Mouse (Mus musculus) 3T3-L1 (cell line): Measurements from ENCODE around the gene Cyp3a41a.
"Not testable (repeated sequence)": the region's sequence is repeated elsewhere in the genome, so short reads cannot be mapped to it uniquely, and the experiment has no call there.

Experiments used
- DNase-seq: peaks from one replicate; pipeline ENCODE4 v3.0.0-alpha.2; 2015; ENCODE audit warnings: low read depth, low spot score

The Cyp3a41a gene

DNA sequence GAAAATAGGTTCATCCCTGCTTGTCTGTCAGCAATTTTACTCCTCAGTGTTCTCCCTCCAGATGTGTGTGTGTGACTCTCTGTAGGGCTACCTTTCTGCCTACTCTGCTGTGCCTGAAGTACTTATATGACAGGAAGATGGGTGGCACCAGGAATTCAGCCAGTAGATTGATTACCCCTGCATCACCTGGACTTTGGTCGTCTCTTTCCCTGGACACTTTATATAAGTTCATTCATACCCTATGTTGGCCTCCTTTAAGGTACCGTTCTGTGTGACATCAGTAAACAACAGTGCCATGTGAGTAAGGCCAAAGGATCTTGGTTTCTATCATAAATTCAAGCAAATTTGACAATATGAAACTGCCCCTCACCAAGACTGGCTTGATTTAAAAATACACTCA, at the start of gene Cyp3a41a:
Cyp3a41a (minus strand) TSS at position 101 of the 400 bp plus-strand sequence.
- not testable (repeated sequence) for DNase-seq

DNA sequence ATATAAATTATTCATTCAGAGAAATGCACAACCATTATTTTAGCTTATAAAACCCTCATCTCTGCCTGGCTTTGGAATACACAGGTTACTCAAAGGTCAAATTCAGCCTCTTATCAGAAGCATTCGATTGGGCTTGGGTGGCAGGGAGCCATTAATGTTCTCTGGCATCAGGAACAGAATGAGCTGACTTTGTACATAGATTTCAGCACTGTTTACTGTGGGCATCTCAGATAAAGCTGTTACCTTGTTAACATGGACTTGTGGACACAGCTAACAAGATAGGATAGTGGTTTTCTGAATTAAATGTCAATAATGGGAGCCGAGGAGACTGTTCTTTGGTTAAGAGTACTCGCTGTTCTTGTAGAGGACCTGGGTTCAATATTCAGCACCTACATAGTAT, 17.6 kb upstream of the Cyp3a41a start:
- DNase-seq: not testable (repeated sequence)

DNA sequence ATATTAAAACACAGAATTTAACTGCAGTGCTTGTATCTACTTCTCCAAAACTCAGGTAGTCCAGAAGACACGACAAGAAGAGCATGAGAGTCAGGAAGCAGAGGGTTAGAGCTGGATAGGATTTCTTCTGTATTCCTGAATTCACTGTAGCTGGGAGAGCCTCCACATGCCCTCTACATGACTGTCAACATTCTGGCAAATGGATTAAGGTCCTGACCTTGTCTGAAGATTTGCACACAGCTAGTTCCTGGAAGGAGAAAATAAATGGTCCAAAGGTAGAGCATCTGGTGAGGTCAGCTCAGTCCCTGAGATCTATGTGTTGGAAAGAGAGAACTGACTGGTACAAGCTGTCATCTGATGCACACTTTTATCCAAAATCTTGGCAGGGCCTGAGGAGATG, 5.6 kb downstream of the Cyp3a41a start:
- DNase-seq: not testable (repeated sequence)

DNA sequence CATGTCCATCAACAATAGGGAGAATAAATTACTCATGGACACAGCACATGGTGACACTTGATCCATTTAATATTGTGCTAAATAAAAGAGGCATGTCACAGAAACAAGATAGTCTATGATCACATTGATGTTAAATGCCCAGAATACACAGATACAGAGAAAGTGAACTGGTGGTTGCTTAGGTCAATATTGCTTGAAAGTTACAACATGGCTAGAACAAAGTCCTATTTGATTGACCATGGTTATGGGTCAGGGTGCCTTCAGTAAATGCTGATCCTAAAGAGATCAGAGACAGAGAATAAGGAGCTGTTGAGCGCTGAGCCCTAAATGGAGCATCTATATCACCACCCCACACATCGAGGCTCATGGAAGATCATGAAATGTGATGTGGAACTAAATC, 12.6 kb downstream of the Cyp3a41a start:
- not testable (repeated sequence) for DNase-seq

DNA sequence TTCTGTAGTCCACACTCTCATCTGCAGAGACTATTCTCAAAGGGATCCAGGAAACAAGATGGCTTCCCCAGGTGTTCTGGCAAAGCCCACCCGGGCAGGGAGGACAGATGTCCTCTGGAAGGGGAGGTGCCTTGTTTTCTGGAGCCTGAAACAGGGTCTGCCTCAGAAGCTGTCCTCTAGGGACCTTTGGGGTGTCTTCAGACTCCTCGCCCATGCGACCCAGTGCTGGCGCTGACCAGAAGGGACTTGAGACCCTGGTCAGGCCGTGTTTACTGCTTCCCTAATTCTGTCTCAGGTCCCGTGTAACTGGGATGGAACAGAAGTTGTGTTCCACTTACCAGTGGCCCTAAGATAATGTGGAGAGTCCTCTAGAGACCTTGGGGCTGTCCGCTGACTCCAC, 57.9 kb downstream of the Cyp3a41a start:
- DNase-seq: no peak

DNA sequence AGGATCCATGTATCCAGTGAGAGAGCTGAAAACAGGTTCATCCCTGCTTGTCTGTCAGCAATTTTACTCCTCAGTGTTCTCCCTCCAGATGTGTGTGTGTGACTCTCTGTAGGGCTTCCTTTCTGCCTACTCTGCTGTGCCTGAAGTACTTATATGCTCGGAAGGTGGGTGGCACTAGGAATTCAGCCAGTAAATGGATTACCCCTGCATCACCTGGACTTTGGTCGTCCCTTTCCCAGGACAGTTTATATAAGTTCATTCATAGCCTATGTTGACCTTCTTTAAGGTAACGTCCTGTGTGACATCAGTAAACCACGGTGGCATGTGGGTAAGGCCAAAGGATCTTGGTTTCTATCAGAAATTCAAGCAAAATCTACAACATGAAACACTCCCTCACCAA, 72.2 kb downstream of the Cyp3a41a start:
- no peak for DNase-seq
